Mouse (Mus musculus) midbrain, postnatal 0 days (tissue): ENCODE results near the gene Ehd1. TPM values are rescaled to one million over a fixed set of nuclear protein-coding genes. Genes with fewer than 3 reads are reported as not detected.

Source experiments
- ATAC-seq: fragments of 200-750 bp; cut with Nextera tagmentation; 2 replicates; pipeline ENCODE4 v1.8.0; 2017; ENCODE audit warnings: moderate number of reproducible peaks, mild to moderate bottlenecking, moderate TSS enrichment, moderate library complexity; ENCODE audit not compliant: low FRiP score
- DNase-seq: peaks from one replicate; pipeline ENCODE4 v3.0.0-alpha.2; 2015; ENCODE audit warnings: low spot score
- H3K27ac ChIP-seq: fragments of 300-500 bp; sonication (generic); 2 replicates; pipeline ENCODE4 v1.5.1; 2014; ENCODE audit warnings: low read depth, mild to moderate bottlenecking, low read length, mixed read lengths
- H3K27me3 ChIP-seq: fragments of 300-500 bp; sonication (generic); 2 replicates; pipeline ENCODE4 v1.6.1; 2014; ENCODE audit warnings: low read length, control low read depth, mixed read lengths; ENCODE audit not compliant: insufficient read depth
- H3K36me3 ChIP-seq: fragments of 300-500 bp; sonication (generic); 2 replicates; pipeline ENCODE4 v1.6.1; 2014; ENCODE audit warnings: low read length, control low read depth, mixed read lengths; ENCODE audit not compliant: insufficient read depth
- H3K4me1 ChIP-seq: fragments of 300-500 bp; sonication (generic); 2 replicates; pipeline ENCODE4 v1.6.1; 2014; ENCODE audit warnings: mild to moderate bottlenecking, control low read depth, antibody characterized with exemption, low read length, mixed read lengths; ENCODE audit not compliant: insufficient read depth
- H3K4me2 ChIP-seq: fragments of 300-500 bp; sonication (generic); 2 replicates; pipeline ENCODE4 v1.6.1; 2014; ENCODE audit warnings: low read depth, mild to moderate bottlenecking, low read length, mixed read lengths; ENCODE audit not compliant: poor library complexity, severe bottlenecking
- H3K4me3 ChIP-seq: fragments of 300-500 bp; sonication (generic); 2 replicates; pipeline ENCODE4 v1.5.1; 2014; ENCODE audit warnings: low read depth, mild to moderate bottlenecking, low read length, moderate library complexity
- H3K9ac ChIP-seq: fragments of 300-500 bp; sonication (generic); replicated peaks from 2 replicates; pipeline ENCODE4 v1.6.1; 2014; ENCODE audit warnings: mild to moderate bottlenecking, low read length, moderate library complexity, mixed read lengths; ENCODE audit not compliant: poor library complexity, severe bottlenecking
- H3K9me3 ChIP-seq: fragments of 300-500 bp; sonication (generic); 2 replicates; pipeline ENCODE4 v1.6.1; 2016; ENCODE audit warnings: low read length, control low read depth
- CTCF ChIP-seq: IDR thresholded peaks from 2 replicates; pipeline ENCODE4 v1.5.1; 2016; ENCODE audit warnings: antibody characterized with exemption, mild to moderate bottlenecking
- WGBS: fragments of 180-500 bp; shearing (Covaris S2); extraction: QIAGEN DNeasy Blood & Tissue Kit; methylation state at CpG from one replicate; pipeline ENCODE4 v1.1.7; 2014; 5-methylcytosine and 5-hydroxymethylcytosine counted together
- polyA plus RNA-seq: library from polyadenylated mRNA; unstranded; fragments of >200 nt; fragmentation: Nextera tagmentation; extraction: Ambion mirVana; gene quantifications from 2 replicates; pipeline ENCODE4 v1.2.1, GENCODE M21; 2015
- total RNA-seq: library from RNA; depleted of rRNA; stranded (reverse); fragments of >200 nt; gene quantifications from 2 replicates; pipeline ENCODE4 v1.2.3, GENCODE M21; 2014

The Ehd1 gene
- total and polyA plus RNA-seq, 2 experiments from 2014 or later, result 74.0 to 139 TPM

GRCm38 (mm10) chr19:6299450-6300267 lies 23.1 kb downstream of the Ehd1 start:
- ATAC-seq (no peak), DNase-seq (no peak)
- no peak overlapping the region for H3K4me3 ChIP-seq
- TF ChIP-seq CTCF, result no peak
- H3K4me1 ChIP-seq, result no peaks in the 10 kb centered on the region
- no peak overlapping the region; the same call in 1 of the 2 replicates for H3K27ac ChIP-seq
- H3K9me3 ChIP-seq, result no peaks in the 10 kb centered on the region
- WGBS, result 88% methylated on average over 7 of the region's 7 CpGs
- H3K27me3 ChIP-seq, result no peaks in the 10 kb centered on the region
- no peak overlapping the region for H3K4me2 ChIP-seq
- no peak overlapping the region for H3K9ac ChIP-seq
- peaks cover 49% of the 10 kb centered on the region for H3K36me3 ChIP-seq

DNA sequence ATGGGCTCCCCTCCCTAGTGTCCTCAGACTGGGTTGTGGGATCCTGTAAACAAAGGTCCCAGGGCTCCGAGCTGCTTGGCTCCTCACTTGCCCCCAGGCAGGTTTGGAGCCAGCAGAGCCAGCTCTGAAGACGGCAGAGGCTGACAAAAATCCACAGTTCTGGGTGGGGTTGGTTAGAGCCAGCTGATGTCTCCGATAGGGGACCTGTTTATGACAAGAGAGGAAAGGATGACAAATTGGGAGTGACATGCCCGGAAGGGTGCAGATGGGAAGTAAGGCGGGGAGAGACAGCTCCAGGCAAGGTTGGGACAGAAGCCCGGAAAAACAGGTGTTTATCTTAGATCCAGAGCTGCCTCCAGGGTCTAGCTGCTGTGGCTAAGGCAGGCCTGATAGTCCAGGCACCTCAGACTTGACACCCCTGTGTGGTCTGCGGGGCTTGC lies 23.9 kb downstream of the Ehd1 start:
- H3K4me3 ChIP-seq, result no peak overlapping the region
- 57% methylated on average over 7 of the region's 7 CpGs for WGBS

DNA sequence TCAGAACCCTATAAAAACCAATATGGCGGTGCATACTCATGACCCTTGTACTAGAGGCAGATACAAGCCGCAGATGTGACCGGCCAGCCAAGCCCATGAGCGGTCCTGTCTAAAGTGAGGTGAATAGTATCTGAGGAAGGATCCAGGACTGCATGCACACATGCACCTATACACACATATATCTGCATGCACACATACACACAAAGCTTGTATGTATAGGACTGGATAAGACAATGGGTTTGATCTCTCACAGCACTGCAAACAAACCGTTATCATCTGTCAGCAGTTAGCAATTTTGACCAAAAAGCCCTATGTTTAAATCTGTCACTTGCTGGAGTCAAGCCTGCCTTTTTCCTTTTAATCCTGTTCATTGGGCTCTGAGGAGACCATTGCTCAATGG lies 25.6 kb downstream of the Ehd1 start:
- 96% methylated on average over 5 of the region's 5 CpGs for WGBS
- no peaks in the 10 kb centered on the region for H3K4me1 ChIP-seq
- H3K9ac ChIP-seq, result no peak overlapping the region
- H3K27ac ChIP-seq, result no peak overlapping the region
- H3K27me3 ChIP-seq, result no peaks in the 10 kb centered on the region
- H3K9me3 ChIP-seq, result no peaks in the 10 kb centered on the region
- H3K4me2 ChIP-seq, result no peak overlapping the region
- no peak for TF ChIP-seq CTCF
- H3K36me3 ChIP-seq, result peaks cover 27% of the 10 kb centered on the region
- no peak overlapping the region for H3K4me3 ChIP-seq
- ATAC-seq, result no peak
- DNase-seq, result no peak

More for the DNA sequence above, 23.9 kb downstream of the Ehd1 start:
- H3K4me2 ChIP-seq, result no peak overlapping the region
- H3K36me3 ChIP-seq, result peaks cover 41% of the 10 kb centered on the region
- H3K9me3 ChIP-seq, result no peaks in the 10 kb centered on the region
- no peaks in the 10 kb centered on the region for H3K4me1 ChIP-seq
- H3K27ac ChIP-seq, result no peak overlapping the region
- DNase-seq (peak; percentile 56), ATAC-seq (no peak)
- H3K9ac ChIP-seq, result no peak overlapping the region
- no peaks in the 10 kb centered on the region for H3K27me3 ChIP-seq
- no peak for TF ChIP-seq CTCF

- DNase-seq, result peak; percentile 69
- WGBS, result 48% methylated on average over 4 of the region's 4 CpGs
Measured at GRCm38 (mm10) chr19:6302522-6302921, 26.0 kb downstream of the Ehd1 start.

GRCm38 (mm10) chr19:6303831-6304230 lies 27.3 kb downstream of the Ehd1 start:
- no peaks in the 10 kb centered on the region for H3K4me1 ChIP-seq
- H3K27ac ChIP-seq, result no peak overlapping the region
- H3K4me3 ChIP-seq, result no peak overlapping the region
- DNase-seq (no peak), ATAC-seq (no peak)
- H3K36me3 ChIP-seq, result peaks cover 12% of the 10 kb centered on the region
- H3K9me3 ChIP-seq, result no peaks in the 10 kb centered on the region
- H3K4me2 ChIP-seq, result no peak overlapping the region
- no peaks in the 10 kb centered on the region for H3K27me3 ChIP-seq
- WGBS, result 81% methylated on average over 6 of the region's 6 CpGs
- no peak overlapping the region for H3K9ac ChIP-seq
- no peak for TF ChIP-seq CTCF

More at GRCm38 (mm10) chr19:6302522-6302921, 26.0 kb downstream of the Ehd1 start:
- no peak for TF ChIP-seq CTCF
- H3K4me2 ChIP-seq, result no peak overlapping the region
- H3K27ac ChIP-seq, result no peak overlapping the region
- no peaks in the 10 kb centered on the region for H3K27me3 ChIP-seq
- H3K4me1 ChIP-seq, result no peaks in the 10 kb centered on the region
- no peak overlapping the region for H3K9ac ChIP-seq
- H3K9me3 ChIP-seq, result no peaks in the 10 kb centered on the region
- peaks cover 23% of the 10 kb centered on the region for H3K36me3 ChIP-seq
- no peak for ATAC-seq
- no peak overlapping the region for H3K4me3 ChIP-seq

- H3K4me3 ChIP-seq, result no peak overlapping the region
Measured at GRCm38 (mm10) chr19:6304787-6305516, 28.4 kb downstream of the Ehd1 start.

More at GRCm38 (mm10) chr19:6304787-6305516, 28.4 kb downstream of the Ehd1 start:
- no peaks in the 10 kb centered on the region for H3K27me3 ChIP-seq
- 27% methylated on average over 5 of the region's 5 CpGs for WGBS
- ATAC-seq, result 0 out of 2 replicates have a peak, but pooled peaks have one; percentile 43
- peaks cover 5% of the 10 kb centered on the region; the same call in 1 of the 2 replicates for H3K36me3 ChIP-seq
- no peak overlapping the region for H3K4me2 ChIP-seq
- H3K9ac ChIP-seq, result no peak overlapping the region
- no peaks in the 10 kb centered on the region for H3K4me1 ChIP-seq
- DNase-seq, result peak; percentile 82
- peak; percentile 83 for TF ChIP-seq CTCF
- no peak overlapping the region for H3K27ac ChIP-seq
- H3K9me3 ChIP-seq, result no peaks in the 10 kb centered on the region
